Mouse (Mus musculus) erythroblast, embryonic 14.5 days (primary cell): ENCODE data around the gene Dbh. TPM values are rescaled to one million over a fixed set of nuclear protein-coding genes. Genes with fewer than 3 reads are reported as not detected.

Experiments used
- H3K27me3 ChIP-seq: 2 replicates; pipeline ENCODE4 v1.6.1; 2012; ENCODE audit warnings: inconsistent platforms; ENCODE audit not compliant: control insufficient read depth
- H3K36me3 ChIP-seq: 2 replicates; pipeline ENCODE4 v1.6.1; 2012; ENCODE audit warnings: mild to moderate bottlenecking, inconsistent platforms; ENCODE audit not compliant: control insufficient read depth
- H3K4me1 ChIP-seq: 2 replicates; pipeline ENCODE4 v1.6.1; 2012; ENCODE audit warnings: inconsistent platforms; ENCODE audit not compliant: control insufficient read depth
- H3K4me3 ChIP-seq: replicated peaks from 2 replicates; pipeline ENCODE3; 2012; ENCODE audit warnings: moderate library complexity, mild to moderate bottlenecking, inconsistent platforms
- H3K9me3 ChIP-seq: 2 replicates; pipeline ENCODE4 v1.6.1; 2012; ENCODE audit warnings: low read length, inconsistent platforms, mixed read lengths; ENCODE audit not compliant: control insufficient read depth
- GATA1 ChIP-seq: IDR thresholded peaks from 2 replicates; pipeline ENCODE4 v1.6.1; 2012; ENCODE audit warnings: low read length, inconsistent platforms, mixed read lengths
- TAL1 ChIP-seq: IDR thresholded peaks from 3 replicates; pipeline ENCODE4 v1.6.1; 2012; ENCODE audit warnings: low read length, inconsistent platforms, mixed read lengths
- polyA plus RNA-seq: library from polyadenylated mRNA; stranded (reverse); fragments of >175 nt; gene quantifications from 2 replicates; pipeline ENCODE4 v1.2.3, GENCODE M21; 2012

Gene Dbh
- polyA plus RNA-seq = not detected in 2 replicates

- Histone ChIP-seq H3K27me3 (no peaks in the 10 kb centered on the region), H3K4me3 (no peak within 1 kb of the TSS), H3K36me3 (no peaks in the 10 kb centered on the region), H3K4me1 (no peaks in the 10 kb centered on the region), H3K9me3 (no peaks in the 10 kb centered on the region)
- TF ChIP-seq TAL1 (no peak), GATA1 (no peak)
Measured at GRCm38 (mm10) chr2:27164796-27165590, at the start of gene Dbh. Dbh (plus strand) TSS chr2:27165233.

- Histone ChIP-seq H3K36me3 (no peaks in the 10 kb centered on the region), H3K4me3 (no peak overlapping the region), H3K27me3 (no peaks in the 10 kb centered on the region), H3K9me3 (no peaks in the 10 kb centered on the region), H3K4me1 (no peaks in the 10 kb centered on the region)
- TF ChIP-seq TAL1 (no peak), GATA1 (no peak)
Measured at GRCm38 (mm10) chr2:27118452-27118851, 46.6 kb upstream of the Dbh start.

DNA sequence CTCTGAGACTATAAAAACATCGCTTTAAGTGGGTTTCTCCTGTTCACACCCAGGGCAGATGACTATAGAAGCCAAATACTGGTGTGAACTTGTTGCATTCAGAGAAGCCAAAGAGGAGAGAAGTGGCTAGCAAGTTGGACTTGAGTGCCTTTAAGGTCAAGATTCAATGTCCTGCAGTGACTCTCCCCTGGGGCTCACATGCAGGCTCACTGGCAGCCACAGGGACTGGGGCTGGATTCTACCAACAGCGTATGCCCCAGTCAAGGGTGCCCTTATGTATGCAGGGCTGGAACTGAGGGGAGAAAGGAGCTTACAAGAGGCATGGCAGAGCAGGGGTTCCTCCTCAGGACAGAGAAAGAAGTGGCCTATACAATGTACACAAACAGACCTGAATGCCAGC is 45.3 kb upstream of the Dbh start:
- no peak for TF ChIP-seq TAL1
- TF ChIP-seq GATA1 = no peak
- H3K9me3 ChIP-seq = no peaks in the 10 kb centered on the region
- H3K4me1 ChIP-seq = no peaks in the 10 kb centered on the region
- H3K36me3 ChIP-seq = no peaks in the 10 kb centered on the region
- no peak overlapping the region for H3K4me3 ChIP-seq
- no peaks in the 10 kb centered on the region for H3K27me3 ChIP-seq

- no peaks in the 10 kb centered on the region for H3K4me1 ChIP-seq
- TF ChIP-seq TAL1 (no peak), GATA1 (no peak)
- H3K4me3 ChIP-seq = no peak overlapping the region
- H3K9me3 ChIP-seq = no peaks in the 10 kb centered on the region
- H3K27me3 ChIP-seq = no peaks in the 10 kb centered on the region
- no peaks in the 10 kb centered on the region for H3K36me3 ChIP-seq
Measured at GRCm38 (mm10) chr2:27120241-27120641, 44.8 kb upstream of the Dbh start.

DNA sequence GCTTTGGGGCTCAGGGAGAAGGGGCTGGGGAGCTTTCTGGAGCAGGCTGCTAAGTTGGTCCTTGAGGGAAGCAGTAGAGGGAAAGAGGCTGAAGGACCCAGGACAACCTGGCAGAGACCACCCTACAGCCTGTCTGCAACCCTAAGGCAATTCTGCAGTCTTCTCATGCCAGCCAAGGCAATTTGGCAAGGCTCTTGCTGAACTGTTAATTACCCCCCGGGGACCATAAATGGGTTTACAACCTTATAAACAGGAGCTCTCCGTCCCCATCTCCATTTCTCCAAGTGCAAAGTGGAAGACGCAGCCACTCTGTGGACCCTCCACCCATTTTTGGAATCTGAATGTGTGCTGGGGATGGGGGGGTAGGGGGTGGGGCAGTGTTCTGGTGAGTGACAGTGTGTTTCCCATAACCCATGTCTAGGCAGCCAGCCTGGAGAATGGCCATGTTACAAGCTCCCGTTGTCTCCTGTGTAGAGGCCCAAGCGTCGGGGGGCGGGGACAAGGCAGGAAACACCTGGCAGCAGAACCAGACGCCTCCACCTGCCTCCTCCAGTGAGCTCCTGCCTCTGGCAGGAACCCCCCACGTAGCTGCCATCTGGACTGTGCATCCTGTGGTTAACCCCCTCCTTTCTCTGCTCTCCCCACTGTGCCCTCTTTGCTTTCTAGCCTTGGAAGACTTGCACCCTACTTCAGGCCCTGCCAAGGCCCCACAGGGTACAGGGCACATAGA is 43.2 kb upstream of the Dbh start:
- TF ChIP-seq TAL1 (no peak), GATA1 (no peak)
- no peak overlapping the region for H3K4me3 ChIP-seq
- no peaks in the 10 kb centered on the region for H3K36me3 ChIP-seq
- H3K27me3 ChIP-seq = no peaks in the 10 kb centered on the region
- no peaks in the 10 kb centered on the region for H3K9me3 ChIP-seq
- no peaks in the 10 kb centered on the region; the same call in 1 of the 2 replicates for H3K4me1 ChIP-seq

DNA sequence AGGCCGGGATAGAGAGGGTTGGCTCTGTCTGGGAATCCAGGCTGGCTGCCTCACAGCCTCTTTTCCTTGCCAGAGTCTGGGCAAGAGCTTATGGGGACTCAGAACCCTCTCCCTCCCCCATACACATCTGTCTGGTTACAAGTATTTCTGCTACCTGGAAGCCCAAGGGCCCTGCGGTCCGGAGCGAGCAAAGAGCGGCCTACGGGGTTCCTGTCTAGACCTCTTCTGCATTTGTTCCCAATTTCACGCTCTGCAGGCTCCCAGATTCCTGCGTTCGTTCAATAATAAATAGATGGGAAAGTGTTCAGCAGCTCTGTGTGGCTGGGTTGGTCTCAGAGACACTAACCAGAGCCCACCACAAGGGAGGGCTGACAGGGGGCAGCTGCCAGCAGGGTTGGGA is 42.5 kb upstream of the Dbh start:
- Histone ChIP-seq H3K9me3 (no peaks in the 10 kb centered on the region), H3K27me3 (no peaks in the 10 kb centered on the region), H3K36me3 (no peaks in the 10 kb centered on the region), H3K4me1 (no peaks in the 10 kb centered on the region; the same call in 1 of the 2 replicates), H3K4me3 (no peak overlapping the region)
- TF ChIP-seq TAL1 (no peak), GATA1 (no peak)

GRCm38 (mm10) chr2:27123121-27123520 is 41.9 kb upstream of the Dbh start:
- Histone ChIP-seq H3K9me3 (no peaks in the 10 kb centered on the region), H3K27me3 (no peaks in the 10 kb centered on the region), H3K4me3 (no peak overlapping the region), H3K36me3 (no peaks in the 10 kb centered on the region), H3K4me1 (no peaks in the 10 kb centered on the region; the same call in 1 of the 2 replicates)
- TF ChIP-seq GATA1 (no peak), TAL1 (no peak)

- H3K27me3 ChIP-seq = no peaks in the 10 kb centered on the region
- H3K36me3 ChIP-seq = no peaks in the 10 kb centered on the region
- no peaks in the 10 kb centered on the region for H3K9me3 ChIP-seq
- no peak for TF ChIP-seq GATA1
- no peak for TF ChIP-seq TAL1
- no peak overlapping the region for H3K4me3 ChIP-seq
- no peaks in the 10 kb centered on the region; the same call in 1 of the 2 replicates for H3K4me1 ChIP-seq
Measured at GRCm38 (mm10) chr2:27125979-27126378, 39.1 kb upstream of the Dbh start.

DNA sequence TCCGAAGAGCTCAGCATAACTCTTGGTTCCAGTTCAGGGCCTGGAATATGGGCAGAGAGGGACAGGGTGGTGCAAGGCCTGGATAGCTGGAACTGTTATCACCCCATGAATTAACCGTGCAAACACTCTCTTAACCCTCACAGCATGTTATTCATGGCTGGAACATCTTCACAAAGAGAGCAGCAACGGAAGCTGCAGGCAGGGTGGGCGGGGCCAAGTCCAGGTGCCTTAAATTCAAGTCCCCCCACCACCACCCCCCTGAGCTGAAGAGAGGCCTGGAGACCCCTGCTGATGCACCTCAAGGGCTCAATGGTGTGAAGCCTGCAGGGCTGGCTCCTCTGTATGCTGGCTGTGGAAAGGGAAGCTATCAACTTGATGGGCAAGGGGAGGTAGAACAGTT is 38.5 kb upstream of the Dbh start:
- no peaks in the 10 kb centered on the region for H3K36me3 ChIP-seq
- H3K4me3 ChIP-seq = no peak overlapping the region
- no peaks in the 10 kb centered on the region for H3K9me3 ChIP-seq
- TF ChIP-seq TAL1 (no peak), GATA1 (no peak)
- H3K27me3 ChIP-seq = no peaks in the 10 kb centered on the region
- H3K4me1 ChIP-seq = no peaks in the 10 kb centered on the region; the same call in 1 of the 2 replicates
